Mouse (Mus musculus) retina, adult 2 months (tissue): ENCODE measurements at regions not wholly inside any gene's neighbourhood (a gene's known extent, or its start where the extent isn't known, plus 50 kb on each side); places are given as distances from the start of the nearest gene placed in this dataset.

Experiments
- DNase-seq: peaks from one replicate; pipeline ENCODE4 v3.0.0-alpha.2; 2012; ENCODE audit warnings: low read depth, low spot score

- no peak for DNase-seq
These were observed 89.4 kb upstream of the Tenm4 start for GRCm38 (mm10) chr7:96081676-96082075.

GRCm38 (mm10) chr7:96095185-96095584 is 75.9 kb upstream of the Tenm4 start:
- no peak for DNase-seq

- DNase-seq: no peak
These were observed 75.3 kb upstream of the Tenm4 start for GRCm38 (mm10) chr7:96095752-96096151.

- no peak for DNase-seq
These were observed 72.2 kb upstream of the Tenm4 start for GRCm38 (mm10) chr7:96098686-96099376.

- no peak for DNase-seq
These were observed 68.3 kb upstream of the Tenm4 start for GRCm38 (mm10) chr7:96102727-96103126.

GRCm38 (mm10) chr7:96108768-96109167 is 62.3 kb upstream of the Tenm4 start:
- DNase-seq: no peak

- DNase-seq: no peak
These were observed 50.9 kb upstream of the Tenm4 start for GRCm38 (mm10) chr7:96120142-96120541.
